Mouse (Mus musculus): ENCODE measurements at regions not wholly inside any gene's neighbourhood (a gene's known extent, or its start where the extent isn't known, plus 50 kb on each side); places are given as distances from the start of the nearest gene placed in this dataset.

DNA sequence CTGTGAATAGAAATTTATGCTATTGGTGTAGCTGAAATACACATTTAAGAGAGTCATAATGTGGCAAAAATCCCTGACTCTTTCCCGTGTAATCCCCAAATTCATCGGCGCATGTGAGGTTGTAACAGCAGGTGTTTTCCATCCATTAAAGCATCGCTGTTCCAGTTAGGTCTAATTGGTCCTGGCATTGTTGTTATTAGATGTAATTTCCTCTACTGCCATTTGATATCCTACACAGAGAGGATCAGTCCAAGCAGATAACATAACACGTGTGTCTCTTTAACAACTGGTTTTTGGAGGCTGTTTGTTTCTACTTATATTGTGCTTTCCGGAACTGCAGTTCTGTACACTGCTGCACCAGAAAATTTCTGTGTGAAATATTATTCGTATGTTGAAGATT is 101.8 kb downstream of the Vgll3 start:
- no peak for DNase-seq

DNA sequence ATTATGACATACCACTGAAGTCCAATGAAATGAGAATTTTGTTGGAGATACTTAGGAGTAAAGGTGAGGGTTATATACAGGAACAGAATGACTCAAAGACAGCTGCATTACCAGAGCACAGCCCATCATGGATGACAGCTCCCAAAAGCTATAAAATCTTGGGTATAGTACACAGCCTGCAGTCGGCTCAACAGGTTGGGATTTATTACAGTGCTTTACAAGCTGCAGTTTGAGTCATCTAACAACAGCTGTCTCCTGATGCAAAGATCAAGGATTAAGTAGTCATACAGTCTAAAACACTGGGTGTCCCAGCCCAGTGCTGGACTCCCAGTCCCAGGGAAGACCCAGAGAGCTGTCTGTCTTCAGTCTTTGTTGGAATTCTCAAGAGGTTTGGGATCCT is 110.9 kb downstream of the Vgll3 start:
- DNase-seq: no peak

DNA sequence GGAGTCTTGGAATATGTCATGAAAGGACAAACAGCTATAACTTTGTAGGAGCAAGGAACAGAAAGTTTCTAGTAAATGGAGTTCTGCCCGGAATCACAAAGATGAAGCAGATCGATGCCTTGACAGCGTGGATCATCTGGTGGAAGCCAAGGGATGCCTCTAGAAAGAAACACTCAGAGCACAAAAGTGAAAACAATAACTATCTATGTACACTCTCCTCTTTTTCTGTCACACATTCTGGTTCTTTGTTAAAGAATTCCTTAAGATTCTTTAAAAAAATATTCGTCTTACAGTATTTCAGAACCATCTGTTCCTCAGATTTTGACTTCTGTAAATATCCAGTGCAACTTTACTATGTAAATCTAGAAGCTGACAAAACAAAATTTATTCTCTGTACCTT is 148.8 kb downstream of the Vgll3 start:
- DNase-seq: no peak

DNA sequence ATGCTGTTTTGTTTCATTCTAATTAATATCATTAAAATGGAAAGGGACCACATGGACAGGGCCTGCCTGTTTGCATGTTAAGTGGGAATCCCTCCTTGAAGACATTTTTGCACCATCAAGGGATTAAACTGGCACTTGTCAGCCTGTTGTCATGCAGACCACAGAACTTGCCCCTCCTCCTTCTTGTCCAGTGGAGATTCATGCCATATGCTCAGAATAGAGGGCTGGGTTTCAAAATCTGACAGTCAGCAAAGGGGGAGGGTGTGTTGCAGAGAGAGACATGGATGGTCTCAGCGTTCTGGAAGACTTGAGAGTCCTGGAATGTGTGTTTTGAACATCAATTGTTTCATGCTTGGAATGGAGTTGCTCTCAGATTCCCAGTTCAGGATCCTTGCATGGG is 149.2 kb downstream of the Vgll3 start:
- no peak for DNase-seq

DNA sequence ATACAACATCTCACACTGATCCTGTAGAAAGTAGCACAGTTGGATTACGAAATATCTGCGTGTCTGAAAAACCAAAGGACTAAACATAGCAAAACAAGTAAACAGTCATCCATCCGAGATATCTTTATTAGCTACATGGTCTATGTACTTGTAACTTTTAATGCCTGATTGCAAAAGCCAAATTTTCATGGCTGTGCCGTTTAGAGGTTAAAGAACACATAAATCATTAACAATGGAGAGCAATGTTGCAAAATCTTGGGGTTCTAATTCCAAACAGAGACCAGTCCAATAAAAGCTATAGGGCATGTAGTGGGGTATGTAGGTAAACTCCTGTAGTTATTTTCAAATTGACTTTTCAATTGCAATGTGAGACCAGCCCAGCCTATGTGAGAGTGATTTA is 162.0 kb downstream of the Vgll3 start:
- no peak for DNase-seq

DNA sequence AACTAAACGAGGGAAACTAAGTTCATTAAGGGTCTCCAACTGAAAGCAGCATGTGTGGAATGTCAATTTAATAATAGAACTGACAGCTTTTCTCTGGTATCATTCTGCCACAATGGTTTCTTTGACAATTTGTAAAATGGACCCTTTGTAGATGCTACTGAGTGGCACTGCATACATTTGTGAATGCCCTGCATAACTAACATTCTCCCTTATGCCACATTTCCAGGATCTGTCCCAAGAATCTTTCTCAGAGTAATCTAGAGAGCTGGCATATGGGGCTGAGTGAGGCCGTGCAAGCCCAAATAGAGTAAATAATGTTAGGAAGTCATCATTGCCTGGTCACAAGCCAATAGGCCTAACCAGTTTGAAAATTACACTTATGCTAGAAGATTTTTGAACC is 172.1 kb downstream of the Vgll3 start:
- DNase-seq: no peak

DNA sequence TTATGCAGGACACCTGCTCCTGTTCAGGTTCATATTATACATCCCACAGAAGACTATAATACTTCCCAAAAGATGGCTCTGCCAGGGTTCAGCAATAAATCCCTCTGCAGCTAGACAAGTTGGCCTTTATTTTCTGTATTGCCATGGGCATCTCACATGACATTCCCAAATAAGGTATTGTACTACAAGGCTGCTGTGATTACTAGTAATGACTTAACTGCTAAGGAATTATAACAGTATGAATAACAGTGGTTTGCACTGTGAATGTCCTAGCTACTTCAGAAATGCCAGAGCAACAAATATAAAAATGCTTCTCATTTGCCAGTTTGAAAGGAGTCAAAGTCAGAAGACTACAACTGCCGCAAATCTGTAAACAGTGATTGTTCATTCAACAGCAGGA is 184.3 kb downstream of the Vgll3 start:
- no peak for DNase-seq

DNA sequence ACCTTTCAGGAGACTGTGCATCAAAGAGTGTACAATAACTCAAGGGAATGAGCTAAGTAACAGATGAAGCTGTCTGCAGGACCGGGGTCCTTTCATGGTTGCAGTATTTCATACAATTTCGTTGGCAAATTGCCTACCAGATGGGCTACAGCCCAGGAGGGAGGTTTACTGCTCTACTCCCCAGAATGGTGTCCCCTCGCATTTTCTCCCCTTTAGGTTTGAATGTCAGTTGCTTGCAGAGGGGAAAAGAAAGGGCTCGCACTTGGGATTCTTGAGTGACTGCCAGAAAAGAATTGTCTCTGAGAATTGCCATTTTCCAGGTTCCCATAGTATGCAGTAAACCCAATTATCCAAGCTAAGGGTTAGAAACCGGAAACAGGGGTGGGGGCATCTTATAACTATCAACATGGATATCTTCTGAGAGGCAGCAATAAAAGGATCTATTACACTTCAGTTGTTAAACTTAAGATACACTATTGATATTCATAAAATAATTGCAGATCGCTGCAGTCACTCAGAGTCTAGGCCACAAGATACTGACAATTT is 185.7 kb downstream of the Vgll3 start:
- no peak for DNase-seq

DNA sequence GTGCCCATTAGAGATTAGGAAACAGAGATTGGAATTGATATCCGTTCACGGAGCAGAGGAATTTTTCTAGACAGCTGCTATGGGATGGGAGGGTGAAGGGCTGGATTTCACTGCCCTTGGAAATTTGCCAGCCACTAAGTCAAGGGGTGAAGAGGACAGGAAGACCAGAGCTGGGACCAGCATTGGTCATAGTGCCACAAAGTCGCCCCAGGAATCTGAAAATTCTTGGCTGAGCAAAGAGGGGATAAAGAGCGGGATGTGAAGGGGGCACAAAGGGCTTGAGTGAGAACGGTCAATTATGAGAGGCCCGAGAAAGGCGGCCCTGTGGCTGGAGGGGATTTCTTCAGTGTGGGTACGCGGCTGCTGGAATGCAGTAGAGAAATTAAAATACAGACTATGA is 189.6 kb downstream of the Vgll3 start:
- peak; percentile 9 to 30 for DNase-seq

DNA sequence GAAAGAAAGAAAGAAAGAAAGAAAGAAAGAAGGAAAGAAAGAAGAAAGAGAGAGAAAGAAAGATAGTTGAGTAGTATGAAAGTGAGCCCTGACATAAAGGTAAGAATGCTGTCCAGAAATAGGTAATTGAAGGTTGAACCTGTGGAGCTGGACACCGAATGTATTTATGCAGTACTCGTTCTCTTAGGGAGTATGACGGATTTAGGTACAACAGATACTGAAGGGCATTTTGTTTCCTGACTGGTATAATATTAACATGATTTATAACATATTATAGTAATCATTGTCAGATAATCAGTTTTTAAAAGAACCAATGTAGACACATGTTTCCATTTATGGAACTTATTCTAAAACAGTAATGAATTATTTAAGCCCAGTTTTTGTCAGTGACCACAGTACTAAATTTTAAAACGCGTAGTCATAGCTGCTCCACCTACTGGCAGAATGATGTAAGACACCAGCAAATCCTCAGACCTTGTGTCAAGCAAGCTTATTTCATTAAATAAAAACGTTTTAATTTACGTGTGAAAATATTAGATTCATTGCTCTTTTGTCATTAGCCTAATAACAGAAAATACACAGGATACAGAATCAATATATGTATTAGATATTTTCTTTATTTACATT is 191.0 kb downstream of the Vgll3 start:
- DNase-seq: peak in 1 of 2 experiments; percentile 59

DNA sequence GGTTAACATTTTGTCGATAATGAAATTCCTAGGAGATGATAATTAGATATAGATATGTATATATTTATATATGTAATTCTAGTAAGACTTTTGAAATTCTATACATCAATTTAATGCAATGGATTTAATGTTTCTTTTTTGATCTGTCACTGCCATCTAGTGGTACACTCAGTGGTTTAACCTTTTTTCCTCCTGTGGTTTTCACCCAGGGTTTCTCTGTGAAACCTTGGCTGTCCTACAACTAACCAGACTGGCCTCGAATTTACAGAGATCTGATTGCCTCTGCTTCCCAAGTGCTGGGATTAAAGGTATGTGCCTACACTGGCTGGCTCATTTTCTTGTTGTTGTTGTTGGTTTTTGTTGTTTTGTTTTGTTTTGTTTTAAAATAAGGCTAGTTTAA is 198.6 kb downstream of the Vgll3 start:
- no peak for DNase-seq

DNA sequence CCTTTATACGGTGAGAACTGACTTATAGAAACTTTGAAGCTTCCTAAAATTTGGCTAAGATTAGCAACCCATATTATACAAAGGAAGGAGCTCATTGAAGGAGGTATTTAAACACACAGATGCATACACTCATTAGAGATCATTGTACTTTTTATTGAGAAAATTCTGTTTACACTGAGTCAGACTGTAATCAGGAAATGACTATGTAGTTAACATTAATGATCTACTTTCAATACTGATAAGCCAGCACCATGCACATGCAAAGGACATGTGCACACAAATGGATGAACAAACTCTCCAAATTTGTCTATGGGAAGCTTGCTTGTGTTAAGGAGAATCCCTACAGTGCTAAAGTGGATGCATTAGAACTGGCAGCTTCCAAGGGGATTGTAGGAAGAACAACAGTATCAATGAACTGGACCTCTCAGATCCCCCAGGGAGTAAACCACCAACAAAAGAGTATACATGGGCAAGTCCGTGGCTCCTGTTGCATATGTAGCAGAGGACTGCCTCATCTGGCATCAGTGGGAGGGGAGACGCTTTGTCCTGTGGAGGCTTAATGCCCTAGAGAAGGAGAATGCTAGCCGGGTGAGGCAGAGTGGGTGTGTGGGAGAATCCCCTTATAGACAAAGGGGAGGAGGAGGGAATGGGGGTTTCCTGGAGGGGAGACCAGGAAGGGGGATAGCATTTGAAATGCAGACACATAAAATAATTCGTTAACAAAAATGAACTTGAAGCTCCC is 200.0 kb downstream of the Vgll3 start:
- no peak for DNase-seq

DNA sequence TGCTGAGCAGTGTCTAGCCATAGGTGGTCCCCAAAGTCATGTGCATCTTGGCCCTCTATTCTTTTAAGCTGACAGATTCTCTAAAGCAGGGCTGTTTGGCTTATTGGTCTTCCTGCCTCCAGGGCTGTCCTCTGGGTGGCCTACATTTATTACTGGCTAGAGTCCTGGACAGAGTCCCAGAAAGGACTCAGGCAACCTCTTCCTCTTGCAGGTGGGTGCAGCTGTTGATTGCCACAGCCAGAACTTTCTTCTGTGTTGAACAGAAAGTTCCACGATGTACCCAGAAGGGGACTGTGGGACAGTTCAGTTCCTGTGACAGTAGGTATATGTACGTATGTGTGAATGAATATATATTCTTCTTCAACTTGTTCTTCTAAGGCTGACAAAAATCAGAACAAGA is 202.0 kb downstream of the Vgll3 start:
- DNase-seq: no peak

DNA sequence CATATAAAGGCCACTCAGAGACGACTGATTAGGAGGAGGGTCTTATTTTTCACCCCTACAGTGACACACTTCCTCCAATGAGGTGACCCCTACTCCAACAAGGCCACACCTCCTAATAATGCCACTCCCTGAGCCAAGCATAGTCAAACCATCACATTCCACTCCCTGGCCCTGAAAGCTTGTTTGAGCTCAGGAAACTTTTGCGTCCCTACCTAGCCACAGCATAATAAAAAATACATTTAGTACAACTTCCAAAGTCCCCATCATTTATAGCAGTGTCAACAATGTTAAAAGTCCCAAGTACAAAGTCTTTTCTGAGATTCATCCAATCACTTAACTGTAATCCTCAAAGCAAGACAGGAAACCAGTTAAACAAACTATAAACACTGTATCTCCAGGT is 208.3 kb downstream of the Vgll3 start:
- no peak for DNase-seq

Data from kidney, postnatal 25 days (tissue).